Mouse (Mus musculus) hindbrain, embryonic 10.5 days (tissue): ENCODE results near the gene Zfp3. TPM values are rescaled to one million over a fixed set of nuclear protein-coding genes. Genes with fewer than 3 reads are reported as not detected.
A peak's percentile ranks its signal among the peaks of the same experiment; 100 is the strongest.
"Not testable (repeated sequence)": the region's sequence is repeated elsewhere in the genome, so short reads cannot be mapped to it uniquely, and the experiment has no call there.

Experiments used
- DNase-seq: peaks from one replicate; pipeline ENCODE4 v3.0.0-alpha.2; 2017; ENCODE audit warnings: low spot score
- H3K27ac ChIP-seq: fragments of 300-500 bp; sonication (generic); 2 replicates; pipeline ENCODE4 v1.5.1; 2016; ENCODE audit warnings: mild to moderate bottlenecking, moderate library complexity
- H3K27me3 ChIP-seq: fragments of 300-500 bp; sonication (generic); 2 replicates; pipeline ENCODE4 v1.6.1; 2016; ENCODE audit warnings: mild to moderate bottlenecking; ENCODE audit not compliant: poor library complexity, insufficient read depth, severe bottlenecking
- H3K36me3 ChIP-seq: fragments of 300-500 bp; sonication (generic); 2 replicates; pipeline ENCODE4 v1.6.1; 2016; ENCODE audit warnings: mild to moderate bottlenecking, moderate library complexity
- H3K4me1 ChIP-seq: fragments of 300-500 bp; sonication (generic); replicated peaks from 2 replicates; pipeline ENCODE4 v1.6.1; 2016; ENCODE audit warnings: mild to moderate bottlenecking
- H3K4me3 ChIP-seq: fragments of 300-500 bp; sonication (generic); 2 replicates; pipeline ENCODE4 v1.5.1; 2016; ENCODE audit warnings: mild to moderate bottlenecking, moderate library complexity
- H3K9me3 ChIP-seq: fragments of 300-500 bp; sonication (generic); 2 replicates; pipeline ENCODE4 v1.6.1; 2016; ENCODE audit warnings: mild to moderate bottlenecking, moderate library complexity
- WGBS: fragments of 180-500 bp; shearing (Covaris S2); methylation state at CpG from one replicate; pipeline ENCODE4 v1.1.7; 2016; 5-methylcytosine and 5-hydroxymethylcytosine counted together
- polyA plus RNA-seq: library from polyadenylated mRNA; unstranded; fragments of >200 nt; fragmentation: Nextera tagmentation; extraction: Ambion mirVana; gene quantifications from 2 replicates; pipeline ENCODE4 v1.2.1, GENCODE M21; 2016

Zfp3 gene
- polyA plus RNA-seq, 1 experiment from 2014 or later, result 8.1 TPM

- H3K36me3 ChIP-seq, result peaks cover 14% of the 10 kb centered on the region
- H3K4me3 ChIP-seq, result no peak overlapping the region
- H3K4me1 ChIP-seq, result peaks cover 23% of the 10 kb centered on the region
- 88% methylated on average over 16 of the region's 16 CpGs for WGBS
- H3K27ac ChIP-seq, result no peak overlapping the region
- no peaks in the 10 kb centered on the region for H3K9me3 ChIP-seq
- 0 out of 2 replicates have a peak, but pooled peaks cover 4% of the 10 kb centered on the region for H3K27me3 ChIP-seq
- no peak for DNase-seq
Measured at GRCm38 (mm10) chr11:70765776-70766445, 1.9 kb downstream of the Zfp3 start.

- Histone ChIP-seq H3K27me3 (no peaks in the 10 kb centered on the region), H3K27ac (no peak overlapping the region), H3K4me1 (peaks cover 1% of the 10 kb centered on the region; the same call in 1 of the 2 replicates), H3K4me3 (no peak overlapping the region), H3K9me3 (no peaks in the 10 kb centered on the region), H3K36me3 (peaks cover 50% of the 10 kb centered on the region)
- WGBS, result 93% methylated on average over 3 of the region's 3 CpGs
- no peak for DNase-seq
Measured at GRCm38 (mm10) chr11:70770804-70771203, 6.8 kb downstream of the Zfp3 start.

- no peaks in the 10 kb centered on the region for H3K9me3 ChIP-seq
- no peaks in the 10 kb centered on the region for H3K27me3 ChIP-seq
- no peak overlapping the region for H3K27ac ChIP-seq
- 31% methylated on average over 17 of the region's 17 CpGs for WGBS
- H3K4me1 ChIP-seq, result peaks cover 4% of the 10 kb centered on the region
- DNase-seq, result peak; percentile 76
- no peak overlapping the region for H3K4me3 ChIP-seq
- H3K36me3 ChIP-seq, result peaks cover 25% of the 10 kb centered on the region
Measured at GRCm38 (mm10) chr11:70776830-70777571, 13.0 kb downstream of the Zfp3 start.

GRCm38 (mm10) chr11:70777634-70778033 is 13.6 kb downstream of the Zfp3 start:
- 76% methylated on average over 6 of the region's 6 CpGs for WGBS
- no peak for DNase-seq
- H3K27ac ChIP-seq, result no peak overlapping the region
- H3K27me3 ChIP-seq, result no peaks in the 10 kb centered on the region
- H3K4me3 ChIP-seq, result no peak overlapping the region
- peaks cover 19% of the 10 kb centered on the region for H3K36me3 ChIP-seq
- H3K4me1 ChIP-seq, result peaks cover 4% of the 10 kb centered on the region
- no peaks in the 10 kb centered on the region for H3K9me3 ChIP-seq

DNA sequence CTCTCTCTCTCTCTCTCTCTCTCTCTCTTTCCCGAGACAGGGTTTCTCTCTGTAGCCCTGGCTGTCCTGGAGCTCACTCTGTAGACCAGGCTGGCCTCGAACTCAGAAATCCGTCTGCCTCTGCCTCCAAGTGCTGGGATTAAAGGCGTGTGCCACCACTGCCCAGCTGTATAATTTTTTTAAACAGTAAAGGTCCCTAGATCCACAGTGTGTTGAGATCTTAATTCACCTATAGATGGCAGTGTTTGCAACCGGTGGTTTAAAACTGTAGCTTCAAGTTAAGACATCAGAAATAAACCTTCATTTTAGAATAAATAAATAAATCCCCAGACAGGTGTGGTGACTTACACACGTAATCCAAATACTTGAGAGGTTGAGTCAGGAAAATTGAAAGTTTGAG is 14.0 kb downstream of the Zfp3 start:
- WGBS, result 24% methylated on average over 6 of the region's 6 CpGs
- DNase-seq, H3K27me3 ChIP-seq, H3K27ac ChIP-seq, H3K4me1 ChIP-seq, H3K9me3 ChIP-seq, H3K4me3 ChIP-seq: not testable (repeated sequence)
- H3K36me3 ChIP-seq, result peaks cover 15% of the 10 kb centered on the region

DNA sequence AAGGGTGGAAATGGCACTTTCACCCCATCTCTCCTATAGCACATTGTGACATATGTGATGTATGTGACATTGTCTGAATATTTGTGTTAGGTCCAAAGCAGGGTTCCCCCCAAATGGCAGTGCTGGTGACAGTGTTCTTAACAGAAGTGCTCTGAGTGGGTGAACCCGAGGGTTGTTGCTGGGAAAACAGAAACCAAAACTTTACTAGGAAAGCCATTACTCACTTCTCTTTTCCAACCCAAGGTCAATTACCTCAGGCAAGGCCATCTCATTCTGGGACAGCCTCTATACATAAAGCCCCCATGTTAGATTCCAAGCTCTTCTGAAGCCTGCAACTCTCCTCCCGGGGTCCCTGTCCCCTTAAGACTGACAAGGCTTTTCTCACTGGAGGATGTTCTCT is 21.9 kb downstream of the Zfp3 start:
- Histone ChIP-seq H3K36me3 (no peaks in the 10 kb centered on the region), H3K27me3 (no peaks in the 10 kb centered on the region), H3K4me3 (no peak overlapping the region), H3K4me1 (no peaks in the 10 kb centered on the region), H3K27ac (no peak overlapping the region), H3K9me3 (no peaks in the 10 kb centered on the region)
- 80% methylated on average over 2 of the region's 2 CpGs for WGBS
- no peak for DNase-seq

DNA sequence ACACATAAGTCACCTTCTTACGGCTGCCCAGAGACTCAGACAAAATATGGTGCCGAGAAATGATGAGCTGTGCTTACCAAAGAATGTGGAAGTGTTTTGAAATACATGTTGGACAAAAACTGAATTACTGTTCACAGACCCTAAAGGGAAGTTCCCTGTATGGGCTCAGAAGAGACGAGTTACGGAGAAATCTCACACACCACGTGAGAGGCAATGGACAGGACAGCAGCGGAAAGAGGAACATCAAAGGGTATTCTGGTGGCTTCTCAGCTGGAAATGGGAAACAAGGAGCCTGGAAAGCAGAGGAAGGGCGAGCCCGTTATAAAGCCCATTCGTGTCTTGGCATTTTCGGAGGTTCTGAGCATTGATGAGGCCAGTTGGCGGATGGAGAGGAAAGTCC is 23.0 kb downstream of the Zfp3 start:
- H3K36me3 ChIP-seq, result no peaks in the 10 kb centered on the region
- no peaks in the 10 kb centered on the region for H3K4me1 ChIP-seq
- no peaks in the 10 kb centered on the region for H3K9me3 ChIP-seq
- no peak for DNase-seq
- no peaks in the 10 kb centered on the region for H3K27me3 ChIP-seq
- H3K27ac ChIP-seq, result no peak overlapping the region
- WGBS, result 78% methylated on average over 11 of the region's 11 CpGs
- no peak overlapping the region for H3K4me3 ChIP-seq

DNA sequence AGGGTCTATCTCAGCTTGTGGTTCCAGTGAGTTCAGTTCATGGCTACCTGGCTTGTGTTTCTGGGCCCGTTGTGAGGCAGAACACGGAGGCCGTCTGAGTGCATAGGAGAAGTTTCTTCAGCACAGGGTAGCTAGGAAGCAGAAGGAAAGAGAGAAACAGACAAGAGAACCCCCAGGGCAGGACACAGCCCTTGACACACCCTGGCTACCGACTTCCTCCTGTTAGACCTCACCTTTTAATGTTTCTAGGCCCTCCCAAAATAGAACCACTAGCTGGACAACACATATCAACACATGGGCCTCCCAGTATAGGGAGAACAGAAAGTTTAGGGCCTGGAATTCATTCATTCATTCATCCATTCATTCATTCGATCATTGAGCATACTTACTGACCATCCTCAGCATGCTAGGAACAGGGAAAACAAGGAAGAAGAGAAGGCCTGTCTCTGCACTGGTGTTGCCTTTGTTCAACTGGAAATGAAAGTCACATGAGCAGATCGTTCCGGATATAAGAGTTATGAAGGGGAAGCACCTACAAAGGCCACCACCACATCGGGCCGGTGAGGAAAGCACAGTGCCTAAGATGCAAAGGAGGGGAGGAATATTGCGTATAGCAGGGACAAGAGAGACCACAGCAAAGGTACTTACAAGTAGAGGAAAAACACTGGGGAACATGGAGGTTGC is 25.1 kb downstream of the Zfp3 start:
- Histone ChIP-seq H3K36me3 (no peaks in the 10 kb centered on the region), H3K9me3 (no peaks in the 10 kb centered on the region), H3K4me3 (no peak overlapping the region), H3K27me3 (no peaks in the 10 kb centered on the region), H3K4me1 (no peaks in the 10 kb centered on the region), H3K27ac (no peak overlapping the region)
- 93% methylated on average over 10 of the region's 10 CpGs for WGBS
- DNase-seq, result no peak

DNA sequence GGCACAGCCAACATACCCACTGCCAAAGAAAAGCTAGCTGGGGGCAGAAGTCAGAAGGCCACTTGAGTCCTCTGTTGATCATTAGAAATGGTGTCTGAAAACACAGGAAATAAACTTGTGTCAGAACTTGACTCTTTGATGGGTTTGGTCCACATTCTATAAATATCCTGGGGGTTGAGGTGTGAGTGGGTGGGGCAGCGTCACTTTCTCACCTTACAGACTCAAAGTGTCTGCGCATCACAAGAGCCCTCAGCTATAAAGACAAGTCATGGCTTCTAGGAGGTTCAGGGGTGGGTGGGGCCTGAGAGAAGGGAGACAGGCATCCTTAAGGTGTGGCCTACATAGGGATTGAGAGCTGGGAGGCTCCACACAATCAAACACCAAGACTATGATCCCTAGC is 26.4 kb downstream of the Zfp3 start:
- DNase-seq, result no peak
- WGBS, result 91% methylated on average over 2 of the region's 2 CpGs
- Histone ChIP-seq H3K27ac (no peak overlapping the region), H3K4me1 (no peaks in the 10 kb centered on the region), H3K36me3 (no peaks in the 10 kb centered on the region), H3K27me3 (no peaks in the 10 kb centered on the region), H3K9me3 (no peaks in the 10 kb centered on the region), H3K4me3 (no peak overlapping the region)

DNA sequence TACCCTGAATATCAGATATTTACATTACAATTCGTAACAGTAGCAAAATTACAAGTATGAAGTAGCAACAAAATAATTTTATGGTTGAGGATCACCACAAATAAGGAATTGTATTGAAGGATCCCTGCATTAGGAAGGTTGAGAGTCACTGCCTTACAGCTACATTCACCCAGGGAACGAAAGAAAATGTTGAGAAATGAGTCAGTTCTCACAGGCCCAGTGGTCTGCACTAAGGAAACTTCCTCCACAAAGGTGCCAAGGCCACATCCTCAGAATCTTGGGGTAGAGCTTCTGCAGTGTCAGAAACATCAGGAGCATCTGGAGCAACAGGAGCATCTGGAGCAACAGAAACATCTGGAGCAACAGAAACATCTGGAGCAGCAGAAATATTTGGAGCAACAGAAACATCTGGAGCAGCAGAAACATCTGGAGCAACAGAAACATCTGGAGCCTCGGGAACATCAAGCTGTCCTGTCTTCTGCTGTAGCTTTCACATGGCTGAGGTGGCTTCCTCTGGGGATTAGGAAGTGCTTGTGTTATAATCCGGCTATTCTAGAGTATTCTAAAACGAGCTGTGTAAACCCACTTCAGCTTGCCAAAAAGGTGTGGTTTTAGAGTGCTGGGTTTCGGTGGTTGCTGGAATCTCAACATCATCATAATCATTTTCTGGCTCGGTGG is 27.0 kb downstream of the Zfp3 start:
- 79% methylated on average over 7 of the region's 7 CpGs for WGBS
- no peaks in the 10 kb centered on the region for H3K27me3 ChIP-seq
- H3K4me1 ChIP-seq, result no peaks in the 10 kb centered on the region
- no peak overlapping the region for H3K4me3 ChIP-seq
- H3K9me3 ChIP-seq, result no peaks in the 10 kb centered on the region
- no peak for DNase-seq
- no peaks in the 10 kb centered on the region for H3K36me3 ChIP-seq
- no peak overlapping the region for H3K27ac ChIP-seq

DNA sequence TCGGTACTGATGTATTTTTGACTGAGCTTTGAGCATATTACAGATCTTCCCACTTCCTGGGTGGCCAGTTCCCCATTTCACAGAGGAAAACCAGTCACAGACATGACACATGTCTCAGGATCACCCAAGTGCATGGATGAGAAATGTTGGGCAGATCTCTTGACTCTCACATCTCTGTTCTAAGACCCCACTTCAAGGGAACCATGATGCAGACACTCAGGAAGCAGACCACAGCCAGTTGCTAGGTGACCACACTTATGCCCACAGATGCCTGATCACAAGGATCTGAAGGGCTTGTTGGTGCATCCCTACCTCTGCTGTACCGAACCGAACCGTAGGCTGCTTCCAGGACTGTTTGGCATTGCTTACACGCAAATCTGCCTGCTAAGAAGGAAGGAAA is 27.7 kb downstream of the Zfp3 start:
- WGBS, result 88% methylated on average over 5 of the region's 5 CpGs
- H3K36me3 ChIP-seq, result no peaks in the 10 kb centered on the region
- H3K4me3 ChIP-seq, result no peak overlapping the region
- H3K9me3 ChIP-seq, result no peaks in the 10 kb centered on the region
- DNase-seq, result no peak
- no peaks in the 10 kb centered on the region for H3K27me3 ChIP-seq
- no peak overlapping the region for H3K27ac ChIP-seq
- H3K4me1 ChIP-seq, result no peaks in the 10 kb centered on the region

DNA sequence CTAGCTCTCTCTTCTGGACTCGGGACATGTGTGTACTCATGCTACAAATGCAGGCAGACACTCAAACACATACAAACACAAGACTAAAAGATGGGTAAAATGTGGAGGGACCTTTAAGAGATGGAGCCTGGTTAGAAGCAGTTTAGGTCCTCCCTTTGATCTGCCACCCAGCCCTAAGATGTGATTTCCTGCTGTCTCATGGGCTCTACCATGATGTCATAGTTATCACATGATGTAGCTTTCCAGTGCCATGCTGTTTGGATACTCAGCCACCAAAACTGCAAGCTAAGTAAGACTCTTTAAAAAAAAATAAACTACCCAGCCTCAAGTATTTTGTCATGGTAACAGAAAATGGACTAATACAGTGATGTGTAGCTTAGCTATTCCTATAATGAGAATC is 28.4 kb downstream of the Zfp3 start:
- no peak for DNase-seq
- Histone ChIP-seq H3K27me3 (no peaks in the 10 kb centered on the region), H3K27ac (no peak overlapping the region), H3K4me1 (no peaks in the 10 kb centered on the region), H3K36me3 (no peaks in the 10 kb centered on the region), H3K4me3 (no peak overlapping the region), H3K9me3 (no peaks in the 10 kb centered on the region)
- 90% methylated on average over 1 of the region's 1 CpGs for WGBS
